ENCODE assay signal across 8 mouse cellular contexts in genomic region chr11:98294188-98295012, GRCm38 (mm10). TPM values are rescaled to one million over a fixed set of nuclear protein-coding genes. Genes with fewer than 3 reads are reported as not detected.
DNase-seq lines count a peak whose midpoint lies in the region; ATAC-seq and TF ChIP-seq lines count a peak whose summit lies in the region.

No protein-coding gene starts in this region.

- H3K27me3 ChIP-seq in embryonic facial prominence, embryonic 15.5 days: peaks cover 45% of the 10 kb centered on the region
- H3K27me3 ChIP-seq in heart, embryonic 12.5 days (replicated peaks): peaks cover 68% of the 10 kb centered on the region
- no peaks in the 10 kb centered on the region; the same call in 1 of the 2 replicates for H3K27me3 ChIP-seq in kidney, embryonic 14.5 days (ENCODE audit: control insufficient read depth, insufficient read depth, low read length)
- no peaks in the 10 kb centered on the region for H3K27me3 ChIP-seq in liver, adult 2 months (ENCODE audit: control insufficient read depth, insufficient read depth, low read length)
- H3K27me3 ChIP-seq in myocyte (ENCODE audit: control insufficient read depth, insufficient read depth, insufficient read length): peaks cover 31% of the 10 kb centered on the region
- no peaks in the 10 kb centered on the region for H3K27me3 ChIP-seq in stomach, embryonic 16.5 days (ENCODE audit: control insufficient read depth, insufficient read depth, low read length)

- peak overlapping the region; percentile 62 for H3K4me3 ChIP-seq in embryonic facial prominence, embryonic 15.5 days (replicated peaks)
- peak overlapping the region; percentile 61 for H3K4me3 ChIP-seq in heart, embryonic 12.5 days
- peak overlapping the region; percentile 73 for H3K4me3 ChIP-seq in kidney, embryonic 14.5 days (ENCODE audit: low read length)
- H3K4me3 ChIP-seq in liver, adult 2 months (ENCODE audit: insufficient read depth, low read depth, low read length): peak overlapping the region; percentile 97
- H3K4me3 ChIP-seq in myocyte: peak overlapping the region; percentile 16
- peak overlapping the region; percentile 78 for H3K4me3 ChIP-seq in stomach, embryonic 16.5 days (replicated peaks; ENCODE audit: low read length)

- ATAC-seq in embryonic facial prominence, embryonic 15.5 days (ENCODE audit: insufficient number of reproducible peaks, low FRiP score, low TSS enrichment, low read depth): 0 out of 2 replicates have a peak, but pooled peaks have one; percentile 51
- ATAC-seq in heart, embryonic 12.5 days (ENCODE audit: insufficient number of reproducible peaks, low FRiP score): peak; percentile 66; the same call in 1 of the 2 replicates
- peak; percentile 75 for ATAC-seq in kidney, embryonic 14.5 days (ENCODE audit: low FRiP score, low TSS enrichment)
- peak; percentile 70 for ATAC-seq in stomach, embryonic 16.5 days (ENCODE audit: insufficient read depth, low FRiP score)

- peak; percentile 53 for DNase-seq in 416B (ENCODE audit: low read depth)
- peak; percentile 84 for DNase-seq in adrenal gland, postnatal 25 days
- peak; percentile 53 for DNase-seq in liver, adult 2 months (ENCODE audit: extremely low read depth, low read depth, low spot score)

- TF ChIP-seq POLR2A in liver, adult 2 months (IDR thresholded peaks at IDR 0.05; ENCODE audit: extremely low read depth, insufficient read depth, low read length): no peak
- no peak for TF ChIP-seq POLR2A in myocyte (IDR thresholded peaks at IDR 0.05; ENCODE audit: insufficient read length, low read depth)

- WGBS in embryonic facial prominence, embryonic 15.5 days: 2% methylated on average over 55 of the region's 58 CpGs
- WGBS in heart, embryonic 12.5 days: 2% methylated on average over 58 of the region's 58 CpGs
- WGBS in kidney, embryonic 14.5 days: 1% methylated on average over 57 of the region's 58 CpGs
- WGBS in liver, adult 2 months: 1% methylated on average over 58 of the region's 58 CpGs
- WGBS in stomach, embryonic 16.5 days: 1% methylated on average over 56 of the region's 58 CpGs

- H3K4me2 ChIP-seq in embryonic facial prominence, embryonic 15.5 days (replicated peaks): peak overlapping the region; percentile 95
- H3K4me2 ChIP-seq in heart, embryonic 12.5 days: peak overlapping the region; percentile 93
- peak overlapping the region; percentile 95 for H3K4me2 ChIP-seq in kidney, embryonic 14.5 days (replicated peaks; ENCODE audit: low read depth, low read length)
- H3K4me2 ChIP-seq in myocyte (ENCODE audit: low read depth): peak overlapping the region; percentile 79
- peak overlapping the region; percentile 99 for H3K4me2 ChIP-seq in stomach, embryonic 16.5 days (ENCODE audit: low read depth, low read length)

- H3ac ChIP-seq in myocyte (ENCODE audit: control insufficient read depth, insufficient read length): peak overlapping the region; percentile 33

- H3K4me1 ChIP-seq in embryonic facial prominence, embryonic 15.5 days: peaks cover 31% of the 10 kb centered on the region
- peaks cover 25% of the 10 kb centered on the region for H3K4me1 ChIP-seq in heart, embryonic 12.5 days (replicated peaks)
- peaks cover 16% of the 10 kb centered on the region; the same call in 1 of the 2 replicates for H3K4me1 ChIP-seq in kidney, embryonic 14.5 days (ENCODE audit: control insufficient read depth, insufficient read depth, low read length)
- peaks cover 29% of the 10 kb centered on the region for H3K4me1 ChIP-seq in liver, adult 2 months (ENCODE audit: control insufficient read depth, insufficient read depth, low read length)
- H3K4me1 ChIP-seq in stomach, embryonic 16.5 days (ENCODE audit: control insufficient read depth, insufficient read depth, low read length): peaks cover 16% of the 10 kb centered on the region

- no peak for TF ChIP-seq CTCF in liver, adult 2 months (IDR thresholded peaks at IDR 0.05; ENCODE audit: low read depth, low read length)

- H3K36me3 ChIP-seq in embryonic facial prominence, embryonic 15.5 days: no peaks in the 10 kb centered on the region
- H3K36me3 ChIP-seq in heart, embryonic 12.5 days: no peaks in the 10 kb centered on the region
- no peaks in the 10 kb centered on the region for H3K36me3 ChIP-seq in kidney, embryonic 14.5 days (ENCODE audit: control insufficient read depth, insufficient read depth, low read length)
- H3K36me3 ChIP-seq in liver, adult 2 months (ENCODE audit: control insufficient read depth, insufficient read depth, low read length): no peaks in the 10 kb centered on the region
- no peaks in the 10 kb centered on the region for H3K36me3 ChIP-seq in myocyte (ENCODE audit: control insufficient read depth, insufficient read depth)
- H3K36me3 ChIP-seq in stomach, embryonic 16.5 days (ENCODE audit: control insufficient read depth, insufficient read depth, low read length): no peaks in the 10 kb centered on the region

- H3K27ac ChIP-seq in embryonic facial prominence, embryonic 15.5 days (replicated peaks): no peak overlapping the region
- no peak overlapping the region for H3K27ac ChIP-seq in heart, embryonic 12.5 days (ENCODE audit: poor library complexity, severe bottlenecking)
- H3K27ac ChIP-seq in kidney, embryonic 14.5 days (ENCODE audit: low read depth, low read length): no peak overlapping the region
- H3K27ac ChIP-seq in liver, adult 2 months (replicated peaks; ENCODE audit: insufficient read depth, low read depth, low read length): peak overlapping the region; percentile 99
- H3K27ac ChIP-seq in stomach, embryonic 16.5 days (ENCODE audit: low read length): no peak overlapping the region

- H3K9me3 ChIP-seq in embryonic facial prominence, embryonic 15.5 days (replicated peaks): no peaks in the 10 kb centered on the region
- no peaks in the 10 kb centered on the region for H3K9me3 ChIP-seq in heart, embryonic 12.5 days (replicated peaks)
- no peaks in the 10 kb centered on the region for H3K9me3 ChIP-seq in kidney, embryonic 14.5 days (ENCODE audit: control insufficient read depth, low read length)
- H3K9me3 ChIP-seq in stomach, embryonic 16.5 days (replicated peaks; ENCODE audit: control insufficient read depth, low read length): no peaks in the 10 kb centered on the region

- H3K9ac ChIP-seq in embryonic facial prominence, embryonic 15.5 days: peak overlapping the region; percentile 43
- H3K9ac ChIP-seq in heart, embryonic 12.5 days: peak overlapping the region; percentile 82
- peak overlapping the region; percentile 73 for H3K9ac ChIP-seq in kidney, embryonic 14.5 days (ENCODE audit: low read depth, low read length)
- H3K9ac ChIP-seq in liver, adult 2 months (ENCODE audit: low read depth, low read length): peak overlapping the region; percentile 99
- peak overlapping the region; percentile 81 for H3K9ac ChIP-seq in stomach, embryonic 16.5 days (ENCODE audit: low read length)

- H3K79me2 ChIP-seq in liver, adult 2 months (ENCODE audit: control insufficient read depth, insufficient read depth, low read length): peaks cover 5% of the 10 kb centered on the region; the same call in 1 of the 2 replicates
- H3K79me2 ChIP-seq in myocyte (ENCODE audit: control insufficient read depth, insufficient read depth): no peaks in the 10 kb centered on the region

TF ChIP-seq in myocyte, 11 proteins besides CTCF, POLR2A, EP300 and RAD21:
- TF ChIP-seq MYOG (IDR thresholded peaks at IDR 0.05; ENCODE audit: control insufficient read depth in 1 of 3, insufficient read depth in 1 of 3, insufficient read length in 2 of 3, low read depth in 2 of 3) (no peak), TCF3 (IDR thresholded peaks at IDR 0.05; ENCODE audit: insufficient read length, low read depth) (no peak), E2F4 (IDR thresholded peaks at IDR 0.05; ENCODE audit: insufficient read depth) (no peak), POLR2AphosphoS2 (IDR thresholded peaks at IDR 0.05; ENCODE audit: insufficient read length, low read depth) (no peak), SRF (IDR thresholded peaks at IDR 0.05; ENCODE audit: control insufficient read depth, insufficient read length, low read depth) (no peak), USF1 (IDR thresholded peaks at IDR 0.05; ENCODE audit: low read depth) (no peak), MAX (IDR thresholded peaks at IDR 0.05; ENCODE audit: low read depth) (no peak), CEBPB (IDR thresholded peaks at IDR 0.05; ENCODE audit: insufficient read depth, poor library complexity, severe bottlenecking) (no peak), REST (IDR thresholded peaks at IDR 0.05; ENCODE audit: insufficient read depth, insufficient read length) (no peak), TCF12 (IDR thresholded peaks at IDR 0.05; ENCODE audit: insufficient read depth, poor library complexity, severe bottlenecking) (no peak), MYOD1 (IDR thresholded peaks at IDR 0.05; ENCODE audit: control insufficient read depth in 1 of 3, insufficient read length in 2 of 3, low read depth in 2 of 3) (no peak)

RNA-seq across cellular contexts. Expression of gene Neurod2, which starts 35.0 kb away (rescaled TPM):
- not detected in 2 replicates for total RNA-seq in adrenal gland, postnatal 25 days (2021)
- 0.09 TPM in 1 of 2 replicates, not detected in the other for polyA plus RNA-seq in embryonic facial prominence, embryonic 15.5 days (2015; fragmentation: Nextera tagmentation; extraction: Ambion mirVana)
- polyA plus RNA-seq in heart, embryonic 12.5 days (2016; fragmentation: Nextera tagmentation; extraction: Ambion mirVana): not detected in 2 replicates
- not detected in 2 replicates for polyA plus RNA-seq in kidney, embryonic 14.5 days (2014; fragmentation: Nextera tagmentation; extraction: Ambion mirVana)
- not detected in 2 replicates for total RNA-seq in liver, adult 2 months (2014; rRNA removed)
- not detected in 2 replicates for polyA plus RNA-seq in liver, adult 2 months (2012; rRNA removed)
- not detected for polyA plus RNA-seq in myocyte (2012; fragmentation: generic; extraction: Trizol)
- polyA plus RNA-seq in stomach, embryonic 16.5 days (2015; fragmentation: Nextera tagmentation; extraction: Ambion mirVana): 0.06 TPM in 1 of 2 replicates, not detected in the other

RNA-seq across cellular contexts. Expression of gene Ppp1r1b, which starts 53.8 kb away (rescaled TPM):
- 0.24 TPM in 1 of 2 replicates, not detected in the other for total RNA-seq in adrenal gland, postnatal 25 days (2021)
- 3.8 and 7.0 TPM in 2 replicates for polyA plus RNA-seq in embryonic facial prominence, embryonic 15.5 days (2015; fragmentation: Nextera tagmentation; extraction: Ambion mirVana)
- polyA plus RNA-seq in heart, embryonic 12.5 days (2016; fragmentation: Nextera tagmentation; extraction: Ambion mirVana): 30.4 and 32.2 TPM in 2 replicates
- 0.87 and 1.7 TPM in 2 replicates for polyA plus RNA-seq in kidney, embryonic 14.5 days (2014; fragmentation: Nextera tagmentation; extraction: Ambion mirVana)
- 0.55 and 0.87 TPM in 2 replicates for total RNA-seq in liver, adult 2 months (2014; rRNA removed)
- polyA plus RNA-seq in liver, adult 2 months (2012; rRNA removed): 2.8 and 4.3 TPM in 2 replicates
- polyA plus RNA-seq in myocyte (2012; fragmentation: generic; extraction: Trizol): not detected
- 18.7 and 20.3 TPM in 2 replicates for polyA plus RNA-seq in stomach, embryonic 16.5 days (2015; fragmentation: Nextera tagmentation; extraction: Ambion mirVana)

Comparison
In these comparisons a context has a peak if more than half of its experiments do, and no peak if none do; other contexts are left out.
1. H3K4me3 ChIP-seq: peak in every context shown above with its lines; median percentile 97 in liver, adult 2 months; 78 in stomach, embryonic 16.5 days; 73 in kidney, embryonic 14.5 days; 62 in embryonic facial prominence, embryonic 15.5 days; 61 in heart, embryonic 12.5 days; 16 in myocyte.
2. H3K9ac ChIP-seq: peak in every context shown above with its lines; median percentile 99 in liver, adult 2 months; 82 in heart, embryonic 12.5 days; 81 in stomach, embryonic 16.5 days; 73 in kidney, embryonic 14.5 days; 43 in embryonic facial prominence, embryonic 15.5 days.